Mouse (Mus musculus) hematopoietic stem cell, adult 5-6 weeks (primary cell): ENCODE data around the gene Crocc. TPM values are rescaled to one million over a fixed set of nuclear protein-coding genes. Genes with fewer than 3 reads are reported as not detected.

ENCODE experiments used
- ATAC-seq, 2 experiments: fragments of 125-278 bp in 1 of 2; replicated peaks in 1 of 2; 2 replicates each; pipeline ENCODE4 v1.8.0; 2016 to 2017; ENCODE audit warnings: inconsistent platforms in 2 of 2, mild to moderate bottlenecking in 2 of 2, moderate number of reproducible peaks in 2 of 2, low read depth in 1 of 2, moderate TSS enrichment in 1 of 2; ENCODE audit not compliant: low FRiP score in 2 of 2, poor library complexity in 2 of 2, severe bottlenecking in 2 of 2, insufficient read depth in 1 of 2, low TSS enrichment in 1 of 2
- total RNA-seq: library from RNA; stranded (forward); fragments of 172-1452, 232-1000 nt; gene quantifications from 2 replicates; pipeline ENCODE4 v1.2.3, GENCODE M21; 2017

The Crocc gene
- total RNA-seq, 1 experiment from 2014 or later = 8.3 TPM

GRCm38 (mm10) chr4:141010941-141011429, 49.4 kb downstream of the Crocc start:
- no peak for ATAC-seq

GRCm38 (mm10) chr4:141010526-141010925, 49.8 kb downstream of the Crocc start:
- ATAC-seq = no peak

- ATAC-seq = no peak
Measured at GRCm38 (mm10) chr4:141010118-141010517, 50.2 kb downstream of the Crocc start, which contains the start of gene Mfap2. Gene Mfap2, plus strand, starts transcription at chr4:141010418.

- peak; percentile 10 to 40; a peak in 3 of 4 replicates for ATAC-seq
Measured at GRCm38 (mm10) chr4:141008028-141008427, 52.3 kb downstream of the Crocc start.

GRCm38 (mm10) chr4:141005983-141006382, 54.4 kb downstream of the Crocc start:
- no peak for ATAC-seq

- no peak for ATAC-seq
Measured at GRCm38 (mm10) chr4:140996812-140997211, 63.5 kb downstream of the Crocc start.

- no peak for ATAC-seq
Measured at GRCm38 (mm10) chr4:140995811-140996210, 64.5 kb downstream of the Crocc start.

GRCm38 (mm10) chr4:140993846-140994245, 66.5 kb downstream of the Crocc start:
- ATAC-seq = no peak

- no peak for ATAC-seq
Measured at GRCm38 (mm10) chr4:140992215-140992614, 68.1 kb downstream of the Crocc start.

GRCm38 (mm10) chr4:140989447-140989846, 70.9 kb downstream of the Crocc start:
- no peak for ATAC-seq

- ATAC-seq = peak; percentile 31 to 43; a peak in 3 of 4 replicates
Measured at GRCm38 (mm10) chr4:140988706-140989290, 71.6 kb downstream of the Crocc start.

- peak; percentile 24 to 40 for ATAC-seq
Measured at GRCm38 (mm10) chr4:140987476-140987875, 72.9 kb downstream of the Crocc start.

- ATAC-seq = peak; percentile 23 to 37; a peak in 3 of 4 replicates
Measured at GRCm38 (mm10) chr4:140986711-140987395, 73.5 kb downstream of the Crocc start, which contains the start of gene Atp13a2. Gene Atp13a2, plus strand, starts transcription at chr4:140986873.

GRCm38 (mm10) chr4:140986024-140986710, 74.2 kb downstream of the Crocc start:
- ATAC-seq = no peak; a peak in 1 of 4 replicates

- no peak for ATAC-seq
Measured at GRCm38 (mm10) chr4:140984544-140984943, 75.8 kb downstream of the Crocc start.

GRCm38 (mm10) chr4:140983442-140983841, 76.9 kb downstream of the Crocc start:
- peak; percentile 90 to 92 for ATAC-seq

- ATAC-seq = no peak
Measured at GRCm38 (mm10) chr4:140982808-140983207, 77.5 kb downstream of the Crocc start.

- ATAC-seq = no peak
Measured at GRCm38 (mm10) chr4:140981605-140982004, 78.7 kb downstream of the Crocc start.
